Mouse (Mus musculus) liver, embryonic 15.5 days (tissue): ENCODE measurements at regions not wholly inside any gene's neighbourhood (a gene's known extent, or its start where the extent isn't known, plus 50 kb on each side); places are given as distances from the start of the nearest gene placed in this dataset.

Experiments
- ATAC-seq: fragments of 200-750 bp; cut with Nextera tagmentation; 2 replicates; pipeline ENCODE4 v1.8.0; 2017; ENCODE audit warnings: moderate number of reproducible peaks, mild to moderate bottlenecking, moderate library complexity; ENCODE audit not compliant: insufficient read depth
- H3K27ac ChIP-seq: fragments of 300-500 bp; sonication (generic); replicated peaks from 2 replicates; pipeline ENCODE4 v1.5.1; 2015; ENCODE audit warnings: mild to moderate bottlenecking, inconsistent platforms
- H3K27me3 ChIP-seq: fragments of 300-500 bp; sonication (generic); 2 replicates; pipeline ENCODE4 v1.6.1; 2015; ENCODE audit warnings: mild to moderate bottlenecking, inconsistent platforms
- H3K36me3 ChIP-seq: fragments of 300-500 bp; sonication (generic); replicated peaks from 2 replicates; pipeline ENCODE4 v1.6.1; 2015; ENCODE audit warnings: moderate library complexity, mild to moderate bottlenecking, inconsistent platforms
- H3K4me1 ChIP-seq: fragments of 300-500 bp; sonication (generic); replicated peaks from 2 replicates; pipeline ENCODE4 v1.6.1; 2015; ENCODE audit warnings: inconsistent platforms
- H3K4me2 ChIP-seq: fragments of 300-500 bp; sonication (generic); 2 replicates; pipeline ENCODE4 v1.6.1; 2015; ENCODE audit warnings: moderate library complexity, mild to moderate bottlenecking, inconsistent platforms
- H3K4me3 ChIP-seq: fragments of 300-500 bp; sonication (generic); replicated peaks from 2 replicates; pipeline ENCODE4 v1.5.1; 2015; ENCODE audit warnings: mild to moderate bottlenecking, inconsistent platforms
- H3K9ac ChIP-seq: fragments of 300-500 bp; sonication (generic); 2 replicates; pipeline ENCODE4 v1.6.1; 2015; ENCODE audit warnings: moderate library complexity, mild to moderate bottlenecking, inconsistent platforms
- H3K9me3 ChIP-seq: fragments of 300-500 bp; sonication (generic); replicated peaks from 2 replicates; pipeline ENCODE4 v1.6.1; 2016; ENCODE audit warnings: inconsistent platforms
- WGBS: fragments of 180-500 bp; shearing (Covaris S2); methylation state at CpG from one replicate; pipeline ENCODE4 v1.1.7; 2015; ENCODE audit warnings: mixed read lengths; ENCODE audit not compliant: insufficient replicate concordance; 5-methylcytosine and 5-hydroxymethylcytosine counted together

GRCm38 (mm10) chr4:94188888-94189287 is 367.5 kb upstream of the Gm10306 start:
- H3K9me3 ChIP-seq: no peaks in the 10 kb centered on the region
- no peak overlapping the region for H3K27ac ChIP-seq

GRCm38 (mm10) chr4:94190940-94191339 is 365.4 kb upstream of the Gm10306 start:
- Histone ChIP-seq H3K4me3 (no peak overlapping the region), H3K4me2 (no peak overlapping the region), H3K9me3 (no peaks in the 10 kb centered on the region), H3K9ac (no peak overlapping the region), H3K27ac (no peak overlapping the region), H3K36me3 (no peaks in the 10 kb centered on the region), H3K27me3 (no peaks in the 10 kb centered on the region), H3K4me1 (no peaks in the 10 kb centered on the region)
- ATAC-seq: no peak
- 49% methylated on average over 2 of the region's 2 CpGs for WGBS

More at GRCm38 (mm10) chr4:94188888-94189287, 367.5 kb upstream of the Gm10306 start:
- no peak overlapping the region for H3K4me2 ChIP-seq
- H3K36me3 ChIP-seq: no peaks in the 10 kb centered on the region
- H3K4me3 ChIP-seq: no peak overlapping the region
- H3K4me1 ChIP-seq: no peaks in the 10 kb centered on the region
- WGBS: 46% methylated on average over 3 of the region's 3 CpGs
- ATAC-seq: no peak
- H3K27me3 ChIP-seq: no peaks in the 10 kb centered on the region
- no peak overlapping the region for H3K9ac ChIP-seq

DNA sequence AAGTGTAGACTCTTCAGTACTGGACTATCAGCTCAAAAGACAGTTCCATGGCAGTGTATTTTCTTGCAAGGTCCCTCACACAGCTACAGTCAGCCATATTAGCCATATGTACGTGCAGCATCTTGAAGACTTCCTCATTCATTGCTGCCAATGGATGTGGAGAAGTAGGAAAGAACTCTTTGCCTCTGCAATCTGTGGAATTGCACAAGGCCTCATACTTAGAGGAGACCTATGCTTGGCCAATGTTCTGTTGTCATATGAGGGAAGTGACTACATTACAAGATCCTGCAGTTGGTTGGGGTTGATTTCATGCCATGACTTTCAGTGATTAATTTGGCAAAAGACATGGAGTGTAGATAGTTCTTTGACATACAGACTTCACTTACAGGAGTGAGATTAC is 340.1 kb upstream of the Gm10306 start:
- no peaks in the 10 kb centered on the region for H3K36me3 ChIP-seq
- H3K27ac ChIP-seq: no peak overlapping the region
- 42% methylated on average over 1 of the region's 1 CpGs for WGBS
- no peak overlapping the region for H3K4me3 ChIP-seq
- no peak overlapping the region for H3K4me2 ChIP-seq
- no peaks in the 10 kb centered on the region for H3K4me1 ChIP-seq
- no peaks in the 10 kb centered on the region for H3K9me3 ChIP-seq
- H3K9ac ChIP-seq: no peak overlapping the region
- no peaks in the 10 kb centered on the region for H3K27me3 ChIP-seq
- no peak for ATAC-seq

GRCm38 (mm10) chr4:94235650-94236206 is 320.6 kb upstream of the Gm10306 start:
- H3K9ac ChIP-seq: no peak overlapping the region
- no peak overlapping the region for H3K4me3 ChIP-seq
- H3K4me1 ChIP-seq: no peaks in the 10 kb centered on the region
- WGBS: 64% methylated on average over 2 of the region's 2 CpGs
- H3K27me3 ChIP-seq: no peaks in the 10 kb centered on the region
- H3K36me3 ChIP-seq: no peaks in the 10 kb centered on the region
- H3K4me2 ChIP-seq: no peak overlapping the region
- no peak for ATAC-seq
- no peak overlapping the region for H3K27ac ChIP-seq
- no peaks in the 10 kb centered on the region for H3K9me3 ChIP-seq

GRCm38 (mm10) chr4:94256026-94256425 is 300.3 kb upstream of the Gm10306 start:
- Histone ChIP-seq H3K36me3 (no peaks in the 10 kb centered on the region), H3K27ac (no peak overlapping the region), H3K4me1 (no peaks in the 10 kb centered on the region), H3K9me3 (no peaks in the 10 kb centered on the region), H3K27me3 (no peaks in the 10 kb centered on the region), H3K4me2 (no peak overlapping the region), H3K4me3 (no peak overlapping the region), H3K9ac (no peak overlapping the region)
- ATAC-seq: no peak
- 38% methylated on average over 1 of the region's 1 CpGs for WGBS

GRCm38 (mm10) chr4:94261136-94261535 is 295.2 kb upstream of the Gm10306 start:
- no peak for ATAC-seq
- H3K27ac ChIP-seq: no peak overlapping the region
- H3K9ac ChIP-seq: no peak overlapping the region
- no peaks in the 10 kb centered on the region for H3K27me3 ChIP-seq
- H3K4me1 ChIP-seq: no peaks in the 10 kb centered on the region
- H3K4me2 ChIP-seq: no peak overlapping the region
- H3K9me3 ChIP-seq: no peaks in the 10 kb centered on the region
- H3K36me3 ChIP-seq: no peaks in the 10 kb centered on the region
- H3K4me3 ChIP-seq: no peak overlapping the region

GRCm38 (mm10) chr4:94281732-94282131 is 274.6 kb upstream of the Gm10306 start:
- Histone ChIP-seq H3K27me3 (no peaks in the 10 kb centered on the region), H3K4me2 (no peak overlapping the region), H3K36me3 (no peaks in the 10 kb centered on the region), H3K27ac (no peak overlapping the region), H3K4me1 (no peaks in the 10 kb centered on the region), H3K4me3 (no peak overlapping the region), H3K9me3 (no peaks in the 10 kb centered on the region), H3K9ac (no peak overlapping the region)
- no peak for ATAC-seq

DNA sequence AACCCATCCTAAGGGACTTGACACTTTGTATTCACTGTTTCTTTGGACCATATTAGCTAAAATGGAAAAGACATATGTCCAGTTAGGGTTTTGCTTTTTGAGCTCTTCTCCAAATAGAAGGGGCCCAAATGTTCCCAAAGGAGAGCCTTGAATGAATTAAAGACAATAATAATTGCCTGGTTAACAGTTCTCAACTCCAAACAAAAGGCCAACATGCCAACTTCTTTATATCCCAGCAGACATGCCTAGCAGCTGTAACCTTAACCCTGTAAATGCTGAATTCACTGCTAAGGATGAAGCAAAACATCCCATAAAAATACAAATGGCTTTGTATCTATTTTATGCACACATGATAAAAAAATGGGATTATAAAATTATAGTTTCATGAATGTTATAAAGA is 264.2 kb upstream of the Gm10306 start:
- no peak overlapping the region for H3K27ac ChIP-seq
- no peak overlapping the region for H3K4me3 ChIP-seq
- no peaks in the 10 kb centered on the region for H3K27me3 ChIP-seq
- H3K36me3 ChIP-seq: no peaks in the 10 kb centered on the region
- no peaks in the 10 kb centered on the region for H3K9me3 ChIP-seq
- H3K4me1 ChIP-seq: no peaks in the 10 kb centered on the region
- ATAC-seq: no peak
- H3K9ac ChIP-seq: no peak overlapping the region
- H3K4me2 ChIP-seq: no peak overlapping the region

DNA sequence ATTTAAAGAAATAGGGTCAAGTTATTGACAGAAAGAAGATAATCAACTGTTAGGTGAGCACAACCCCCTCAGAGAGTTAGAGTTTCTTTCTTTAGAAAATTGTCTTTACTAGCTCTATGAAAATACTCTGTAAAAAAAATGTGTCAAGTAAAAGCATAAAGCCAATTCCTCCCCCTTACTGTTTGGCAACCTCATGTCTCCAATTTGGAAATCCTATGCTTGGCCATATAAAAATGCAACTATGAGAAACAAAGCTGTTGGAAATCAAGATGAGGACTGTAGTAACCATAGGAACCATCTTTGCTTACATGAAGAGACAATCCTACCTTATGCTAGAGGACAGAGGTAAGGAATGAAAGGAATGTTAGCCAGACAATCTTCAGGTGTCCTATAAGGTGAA is 239.0 kb upstream of the Gm10306 start:
- H3K9ac ChIP-seq: no peak overlapping the region
- H3K36me3 ChIP-seq: no peaks in the 10 kb centered on the region
- no peak overlapping the region for H3K27ac ChIP-seq
- no peak overlapping the region for H3K4me3 ChIP-seq
- no peaks in the 10 kb centered on the region for H3K4me1 ChIP-seq
- H3K27me3 ChIP-seq: no peaks in the 10 kb centered on the region
- no peaks in the 10 kb centered on the region for H3K9me3 ChIP-seq
- ATAC-seq: no peak
- H3K4me2 ChIP-seq: no peak overlapping the region

- WGBS: 55% methylated on average over 2 of the region's 2 CpGs
- no peak for ATAC-seq
- no peak overlapping the region for H3K27ac ChIP-seq
- no peaks in the 10 kb centered on the region for H3K27me3 ChIP-seq
- no peak overlapping the region for H3K9ac ChIP-seq
- no peaks in the 10 kb centered on the region for H3K36me3 ChIP-seq
- H3K4me2 ChIP-seq: no peak overlapping the region
- H3K4me3 ChIP-seq: no peak overlapping the region
- H3K4me1 ChIP-seq: no peaks in the 10 kb centered on the region
- no peaks in the 10 kb centered on the region for H3K9me3 ChIP-seq
Observed at GRCm38 (mm10) chr4:94326759-94327158, 229.6 kb upstream of the Gm10306 start.

DNA sequence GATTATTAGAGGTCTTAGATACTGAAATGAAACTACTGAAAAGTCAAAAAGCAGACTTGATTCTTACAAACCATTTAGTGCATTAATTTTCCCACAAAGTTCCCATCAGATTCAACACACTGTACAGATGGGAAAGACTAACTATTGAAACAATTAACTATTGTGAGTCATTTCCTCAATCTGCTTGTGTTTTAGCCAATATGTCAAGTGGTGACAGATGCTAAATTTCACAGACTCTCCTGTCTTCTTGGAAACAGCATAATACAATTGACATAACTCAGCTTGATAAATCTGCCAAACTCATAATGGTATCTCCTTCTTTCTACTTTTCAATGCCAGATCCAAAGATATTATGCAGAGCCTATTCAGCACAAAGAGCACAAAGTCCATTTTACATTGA is 213.0 kb upstream of the Gm10306 start:
- no peaks in the 10 kb centered on the region for H3K9me3 ChIP-seq
- no peaks in the 10 kb centered on the region for H3K4me1 ChIP-seq
- H3K27ac ChIP-seq: no peak overlapping the region
- H3K4me3 ChIP-seq: no peak overlapping the region
- no peak overlapping the region for H3K4me2 ChIP-seq
- no peaks in the 10 kb centered on the region for H3K27me3 ChIP-seq
- ATAC-seq: no peak
- no peak overlapping the region for H3K9ac ChIP-seq
- H3K36me3 ChIP-seq: no peaks in the 10 kb centered on the region

DNA sequence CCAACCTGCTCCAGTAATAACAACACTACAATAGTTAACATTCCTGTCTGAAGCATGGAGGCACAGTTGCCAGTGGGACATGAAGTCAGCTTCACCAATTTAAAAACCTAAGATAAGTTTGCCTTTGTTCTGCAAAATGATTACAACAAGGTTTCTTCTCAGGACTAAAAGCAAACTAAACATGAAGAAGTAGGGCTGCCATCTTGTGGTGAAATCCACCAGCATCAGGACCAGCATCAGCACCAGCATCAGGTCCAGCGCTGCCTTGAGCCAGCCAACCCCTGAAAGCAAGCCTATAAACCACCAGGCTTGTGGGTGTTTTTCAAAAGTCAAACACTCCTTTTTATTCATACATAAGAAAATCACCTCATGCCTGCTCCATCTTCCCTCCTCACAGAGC is 207.1 kb upstream of the Gm10306 start:
- Histone ChIP-seq H3K27ac (no peak overlapping the region), H3K4me3 (no peak overlapping the region), H3K4me2 (no peak overlapping the region), H3K9ac (no peak overlapping the region), H3K4me1 (no peaks in the 10 kb centered on the region), H3K27me3 (no peaks in the 10 kb centered on the region), H3K9me3 (no peaks in the 10 kb centered on the region), H3K36me3 (no peaks in the 10 kb centered on the region)
- WGBS: 46% methylated on average over 1 of the region's 1 CpGs
- no peak for ATAC-seq
